Mouse (Mus musculus) retina, postnatal 1 day (tissue): ENCODE measurements around the gene Bcl2l2.
A peak's percentile ranks its signal among the peaks of the same experiment; 100 is the strongest.

Experiments
- DNase-seq: peaks from one replicate; pipeline ENCODE4 v3.0.0-alpha.2; 2012

The Bcl2l2 gene

DNA sequence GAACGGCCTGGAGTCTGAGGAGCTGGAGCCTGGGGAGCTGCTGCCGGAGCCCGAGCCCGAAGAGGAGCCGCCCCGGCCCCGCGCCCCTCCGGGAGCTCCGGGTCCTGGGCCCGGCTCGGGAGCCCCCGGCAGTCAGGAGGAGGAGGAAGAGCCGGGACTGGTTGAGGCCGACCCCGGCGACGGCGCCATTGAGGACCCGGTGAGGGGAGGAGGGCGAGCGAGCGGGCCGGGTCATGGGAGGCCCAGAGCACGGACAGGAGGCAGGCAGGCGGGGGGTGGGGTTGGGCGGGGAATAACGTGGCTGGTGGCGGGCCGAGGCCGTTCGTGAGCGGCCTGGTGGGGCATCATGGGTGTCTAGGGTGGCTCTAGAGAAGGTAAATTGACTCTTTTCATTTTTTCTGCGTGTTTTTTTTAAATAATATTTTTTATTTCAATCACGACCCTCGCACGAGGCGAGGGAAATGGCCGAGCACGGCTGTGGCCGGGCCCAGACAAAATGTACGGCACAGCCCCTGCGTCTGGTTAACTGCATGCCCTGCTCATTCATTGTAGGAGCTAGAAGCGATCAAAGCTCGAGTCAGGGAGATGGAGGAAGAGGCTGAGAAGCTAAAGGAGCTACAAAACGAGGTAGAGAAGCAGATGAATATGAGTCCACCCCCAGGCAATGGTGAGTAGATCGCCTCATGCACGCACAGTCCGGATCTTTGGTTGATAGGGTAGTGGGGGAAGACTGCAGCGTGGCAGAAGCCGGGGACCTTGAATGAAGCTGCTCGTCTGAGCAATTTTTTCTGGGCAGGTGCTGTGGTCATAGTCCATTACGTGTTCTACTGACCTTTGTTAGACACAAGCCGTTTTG is 11.3 kb downstream of the Bcl2l2 start:
- DNase-seq: peak; percentile 71

- DNase-seq: no peak
Measured at GRCm38 (mm10) chr14:54897445-54897844, 14.3 kb downstream of the Bcl2l2 start.

GRCm38 (mm10) chr14:54900383-54900782 is 17.2 kb downstream of the Bcl2l2 start:
- peak; percentile 89 for DNase-seq

DNA sequence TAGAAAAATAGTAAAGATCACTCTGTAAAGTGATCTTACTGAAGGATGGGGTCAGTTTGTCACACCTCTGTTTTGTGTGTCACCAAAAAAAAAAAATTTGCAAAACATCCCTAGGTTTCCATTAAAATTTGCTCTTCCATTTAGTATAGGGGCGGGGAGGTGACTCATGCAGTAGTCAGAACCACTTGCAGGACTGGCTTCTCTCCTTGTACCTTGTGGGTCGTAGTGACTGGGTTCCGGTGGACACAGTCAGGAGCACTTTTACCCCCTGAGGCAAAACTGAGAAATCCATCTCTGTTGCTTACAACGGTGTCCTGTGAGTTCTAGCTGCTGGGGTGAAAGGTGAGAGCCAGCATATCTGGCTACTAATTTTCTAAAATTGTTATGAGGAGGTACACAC is 20.5 kb downstream of the Bcl2l2 start:
- DNase-seq: no peak

DNA sequence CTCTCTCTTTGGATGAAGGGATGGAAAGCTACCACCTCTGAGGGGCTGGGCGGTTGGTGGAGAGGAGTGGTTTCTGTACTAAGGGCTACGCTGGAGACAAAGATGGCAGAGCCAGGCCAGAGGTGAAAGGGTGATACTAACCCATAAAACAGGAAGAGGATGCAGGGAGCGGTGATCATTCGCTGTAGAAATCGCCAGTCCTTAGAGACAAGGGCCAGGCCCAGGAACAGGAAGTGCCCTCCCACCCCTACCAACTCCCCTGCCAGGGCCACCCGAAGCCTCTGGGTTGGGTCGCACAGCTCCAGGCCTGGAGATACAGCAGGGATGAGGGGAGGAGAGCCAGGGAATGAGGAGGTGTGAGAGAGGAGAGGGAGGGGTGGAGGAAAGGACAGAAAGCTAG is 25.5 kb downstream of the Bcl2l2 start:
- DNase-seq: no peak

GRCm38 (mm10) chr14:54912109-54912850 is 29.1 kb downstream of the Bcl2l2 start:
- DNase-seq: peak; percentile 71

- DNase-seq: peak; percentile 87
Measured at GRCm38 (mm10) chr14:54912886-54913285, 29.7 kb downstream of the Bcl2l2 start, which contains the start of gene Slc22a17. Slc22a17 (minus strand) TSS chr14:54913132.

DNA sequence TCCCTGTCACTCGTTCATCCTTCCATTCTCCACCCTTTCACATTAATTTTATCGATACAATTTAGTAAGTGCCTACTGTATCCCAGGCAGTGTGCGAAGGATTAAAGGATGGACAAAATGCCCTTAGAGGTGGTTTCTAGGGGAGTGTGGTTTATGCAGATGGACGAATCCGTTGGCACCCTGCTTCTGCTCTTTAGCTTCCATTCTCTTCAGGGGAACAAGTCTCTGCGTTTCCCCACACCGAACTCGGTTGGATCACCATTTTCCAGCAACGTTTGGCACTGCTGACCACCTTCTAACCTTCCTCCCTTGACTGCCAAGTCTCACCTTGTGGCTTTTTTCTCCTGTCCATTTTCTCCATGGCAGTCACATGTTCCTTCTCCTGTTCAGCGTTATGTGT is 30.2 kb downstream of the Bcl2l2 start:
- no peak for DNase-seq

DNA sequence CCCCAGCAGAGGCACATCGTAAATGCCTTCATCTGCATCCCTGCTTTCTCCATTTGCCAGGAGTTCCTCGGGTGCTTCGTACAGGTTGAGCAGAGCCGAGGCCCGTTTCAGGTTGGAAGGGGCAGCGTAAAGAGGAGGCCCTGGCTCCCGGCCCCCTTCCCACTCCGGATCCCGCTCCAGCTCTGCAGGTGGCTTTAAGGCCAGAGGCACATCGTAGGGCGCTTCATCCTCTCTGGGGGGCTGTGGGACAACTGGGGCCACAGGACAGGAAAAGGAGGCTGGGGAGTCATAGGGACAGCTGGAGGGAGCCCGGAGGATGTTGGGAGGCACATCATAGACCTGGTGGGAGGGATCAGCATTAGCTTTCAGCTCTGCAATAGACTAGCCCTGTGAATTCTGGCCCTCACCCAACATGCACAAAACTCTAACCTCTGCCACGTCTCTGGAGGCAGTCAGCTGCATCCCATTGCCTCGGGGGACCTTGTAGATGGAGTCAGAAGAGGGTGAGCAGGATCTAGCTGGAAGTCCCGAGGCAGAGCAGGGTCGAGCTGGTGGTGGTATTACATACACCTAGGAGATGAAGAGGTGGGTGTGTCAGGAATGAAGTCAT is 37.0 kb downstream of the Bcl2l2 start:
- DNase-seq: no peak

- DNase-seq: peak; percentile 78
Measured at GRCm38 (mm10) chr14:54924641-54925348, 41.6 kb downstream of the Bcl2l2 start.

DNA sequence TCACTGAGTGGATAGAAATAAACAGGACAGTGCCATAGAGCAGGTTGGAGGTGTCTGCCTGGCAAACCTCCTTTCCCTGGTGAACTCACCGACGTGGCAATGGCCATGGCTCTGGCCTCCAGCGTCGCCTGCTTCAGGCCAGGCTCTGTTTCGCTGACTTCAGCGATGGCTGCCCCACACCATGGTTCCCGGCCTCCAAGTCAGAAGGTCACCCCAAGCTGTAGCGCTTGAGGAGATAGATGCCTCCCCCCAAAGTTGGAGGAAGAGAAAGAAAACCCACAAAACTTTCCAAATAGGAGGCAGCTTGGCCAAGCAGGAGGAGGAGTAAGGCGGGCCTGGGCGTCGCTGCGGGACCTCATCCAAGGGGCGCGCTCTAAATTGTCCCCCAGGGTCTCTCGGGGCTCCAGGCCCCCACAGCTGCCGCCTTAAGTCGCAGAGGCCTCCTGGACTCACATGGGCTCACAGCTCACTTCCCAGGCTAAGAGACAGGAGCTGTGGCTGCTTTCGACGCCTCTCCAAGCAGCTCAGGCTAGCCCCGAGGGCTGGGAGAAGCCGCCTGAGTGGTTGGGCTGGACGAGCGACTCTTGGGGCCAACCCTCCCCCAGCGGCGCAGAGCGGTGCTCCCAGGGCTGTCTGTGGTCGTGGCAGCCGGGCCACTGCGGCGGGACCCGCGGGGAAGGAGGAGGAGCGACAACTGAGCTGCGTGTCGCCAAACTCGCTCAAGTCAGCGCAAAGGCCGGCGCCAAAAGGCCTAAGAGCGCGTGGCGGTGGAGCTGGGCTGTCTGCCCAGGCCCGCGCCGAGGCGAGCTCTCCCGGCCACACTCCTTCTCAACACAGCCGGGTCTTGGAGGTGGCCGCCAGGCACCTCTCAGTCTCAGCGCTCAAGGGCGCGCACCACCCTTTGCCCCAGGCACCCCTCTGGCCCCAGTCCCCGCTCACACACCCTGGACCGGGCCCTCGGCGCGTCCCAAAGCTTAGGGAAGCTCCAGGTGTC is 42.5 kb downstream of the Bcl2l2 start, which contains the start of gene Efs:
Gene Efs, minus strand, starts transcription at position 778 of the 994 bp plus-strand sequence.
- DNase-seq: peak; percentile 78

- peak; percentile 90 for DNase-seq
Measured at GRCm38 (mm10) chr14:54926401-54927158, 43.4 kb downstream of the Bcl2l2 start.

GRCm38 (mm10) chr14:54927296-54927695 is 44.1 kb downstream of the Bcl2l2 start:
- DNase-seq: no peak

DNA sequence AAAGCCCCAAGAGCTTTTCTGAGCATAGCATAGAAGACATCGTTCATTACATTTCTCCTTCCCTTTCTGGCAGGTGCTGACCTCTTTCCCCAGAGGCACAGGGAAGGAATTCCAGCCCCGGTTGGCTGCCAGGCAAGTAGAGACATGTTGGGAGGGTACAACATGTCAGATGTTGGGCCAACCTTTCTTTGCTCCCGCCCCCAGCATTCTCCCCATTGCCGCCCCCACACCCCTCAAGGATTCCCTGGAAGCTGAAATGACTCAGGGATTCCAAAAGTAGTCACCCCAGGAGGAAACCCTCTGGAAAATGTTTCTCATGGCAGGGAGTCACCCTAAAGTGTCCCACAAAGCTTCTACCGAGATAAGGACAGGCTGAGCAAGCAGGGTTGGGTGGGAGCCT is 46.6 kb downstream of the Bcl2l2 start:
- no peak for DNase-seq

GRCm38 (mm10) chr14:54930431-54930830 is 47.3 kb downstream of the Bcl2l2 start:
- DNase-seq: peak; percentile 31

DNA sequence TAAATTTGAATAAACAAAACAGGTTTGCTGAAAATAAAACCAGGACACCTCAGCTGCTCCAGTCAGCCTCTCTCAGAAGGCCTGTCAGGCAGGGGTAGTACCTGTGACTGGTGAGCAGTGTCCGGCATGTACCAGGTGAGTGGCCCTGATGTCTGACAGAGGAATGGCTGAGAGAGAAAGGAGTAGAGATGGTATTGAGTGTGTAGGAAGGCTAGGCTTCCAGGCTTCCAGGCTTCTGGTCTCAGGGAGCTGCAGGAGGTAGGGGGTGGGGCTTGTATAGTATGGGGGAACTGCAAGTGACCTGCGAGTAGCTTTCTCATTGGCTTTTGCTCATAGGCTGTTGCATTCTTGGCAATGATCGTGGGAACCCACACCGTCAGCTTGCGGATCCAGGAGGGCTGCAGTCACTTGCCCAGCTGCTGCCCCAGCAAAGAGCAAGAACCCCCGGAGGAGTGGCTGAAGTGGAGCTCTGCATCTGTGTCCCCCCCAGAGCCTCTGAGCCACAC is 49.5 kb downstream of the Bcl2l2 start, which contains the start of gene Il25:
Gene Il25, plus strand, starts transcription at position 51 of the 506 bp plus-strand sequence.
- DNase-seq: peak; percentile 80

GRCm38 (mm10) chr14:54935904-54936830 is 53.0 kb downstream of the Bcl2l2 start, which contains the start of gene Cmtm5:
Cmtm5 (plus strand) TSS chr14:54936261.
- peak; percentile 63 for DNase-seq

GRCm38 (mm10) chr14:54936831-54937160 is 53.6 kb downstream of the Bcl2l2 start:
- DNase-seq: no peak
